Comparison of ENCODE assay signal across 8 mouse cellular contexts in genomic region chr12:80389448-80389847, GRCm38 (mm10). TPM values are rescaled to one million over a fixed set of nuclear protein-coding genes. Genes with fewer than 3 reads are reported as not detected.
DNase-seq lines count a peak whose midpoint lies in the region; ATAC-seq and TF ChIP-seq lines count a peak whose summit lies in the region.

No protein-coding gene starts in this region.

- POLR2A ChIA-PET in Patski (lab: Charles Lee), result interaction anchor here (1.1 kb wide), 1 partner anchor 231 kb away, joined by 5 read pairs; no protein-coding TSS in a partner anchor

- no peak overlapping the region for H3K4me3 ChIP-seq in intestine, embryonic 15.5 days (replicated peaks)
- H3K4me3 ChIP-seq in intestine, embryonic 16.5 days (ENCODE audit: low read length), result no peak overlapping the region
- H3K4me3 ChIP-seq in CH12.LX (replicated peaks in 1 of 3; ENCODE audit: low read depth in 2 of 3, low read length in 2 of 3, poor library complexity in 1 of 3), result no peak overlapping the region
- H3K4me3 ChIP-seq in midbrain, embryonic 13.5 days (replicated peaks), result no peak overlapping the region

- H3K27me3 ChIP-seq in intestine, embryonic 15.5 days (replicated peaks), result no peaks in the 10 kb centered on the region
- no peaks in the 10 kb centered on the region for H3K27me3 ChIP-seq in intestine, embryonic 16.5 days (replicated peaks; ENCODE audit: control insufficient read depth, insufficient read depth, low read length)
- H3K27me3 ChIP-seq in CH12.LX (replicated peaks), result no peaks in the 10 kb centered on the region
- H3K27me3 ChIP-seq in Patski, result no peaks in the 10 kb centered on the region
- no peaks in the 10 kb centered on the region for H3K27me3 ChIP-seq in midbrain, embryonic 13.5 days

- no peaks in the 10 kb centered on the region for H3K79me2 ChIP-seq in CH12.LX (replicated peaks; ENCODE audit: control insufficient read depth, extremely low read depth, insufficient read depth, poor library complexity, severe bottlenecking)

- dilution Hi-C loops in CH12.LX (cut with MboI; ENCODE audit: extremely low pct_ligation_motif_present, extremely low pct_unique_long_range_greater_than_20kb, low sequenced_read_pairs), result no loop called here

- no peak overlapping the region for H3K9ac ChIP-seq in intestine, embryonic 15.5 days
- H3K9ac ChIP-seq in intestine, embryonic 16.5 days (ENCODE audit: low read depth, low read length), result no peak overlapping the region
- H3K9ac ChIP-seq in CH12.LX (ENCODE audit: insufficient read depth, low read depth), result no peak overlapping the region
- no peak overlapping the region for H3K9ac ChIP-seq in midbrain, embryonic 13.5 days (replicated peaks)

- CTCF ChIA-PET in Patski (lab: Charles Lee), result interaction anchor here (1.1 to 1.5 kb wide), 3 partner anchors 11 to 220 kb away, joined by 3 read pairs; no protein-coding TSS in a partner anchor

- no peak for TF ChIP-seq POLR2A in CH12.LX (IDR thresholded peaks at IDR 0.05; ENCODE audit: low read depth, low read length)

- in situ Hi-C loops in CH12.LX (cut with MboI; ENCODE audit: low pct_ligation_motif_present, low pct_unique_long_range_greater_than_20kb, low sequenced_read_pairs), result no loop called here
- in situ Hi-C loops in Patski (cut with MboI; ENCODE audit: low pct_unique_long_range_greater_than_20kb), result loop anchor here (25.0 kb wide), 2 partner anchors 777 to 1052 kb away; no protein-coding TSS in a partner anchor

- no peaks in the 10 kb centered on the region for H3K4me1 ChIP-seq in intestine, embryonic 15.5 days (replicated peaks)
- H3K4me1 ChIP-seq in intestine, embryonic 16.5 days (ENCODE audit: control insufficient read depth, insufficient read depth, low read length), result no peaks in the 10 kb centered on the region
- H3K4me1 ChIP-seq in CH12.LX (ENCODE audit: control insufficient read depth in 1 of 2, insufficient read depth in 2 of 2), result peaks cover 0 to 26% of the 10 kb centered on the region in 2 experiments; a peak in 2 of 4 replicates
- H3K4me1 ChIP-seq in midbrain, embryonic 13.5 days (replicated peaks), result no peaks in the 10 kb centered on the region

- DNase-seq in CH12.LX (ENCODE audit: extremely low read depth) (peak; percentile 42), Patski (ENCODE audit: low read depth, low spot score) (no peak)
- peak; percentile 58 for DNase-seq in lung, postnatal 10 days
- DNase-seq in spleen, postnatal 10 days (ENCODE audit: low spot score in 2 of 2), result no peak

- WGBS in intestine, embryonic 15.5 days, result 48% methylated on average over 3 of the region's 3 CpGs
- 55% methylated on average over 3 of the region's 3 CpGs for WGBS in intestine, embryonic 16.5 days
- 63% methylated on average over 3 of the region's 3 CpGs for WGBS in midbrain, embryonic 13.5 days

- no peak overlapping the region for H3K27ac ChIP-seq in intestine, embryonic 15.5 days
- H3K27ac ChIP-seq in intestine, embryonic 16.5 days (ENCODE audit: low read length), result no peak overlapping the region
- H3K27ac ChIP-seq in CH12.LX (ENCODE audit: insufficient read depth, low read depth), result no peak overlapping the region
- H3K27ac ChIP-seq in midbrain, embryonic 13.5 days, result no peak overlapping the region

- H3K9me3 ChIP-seq in intestine, embryonic 15.5 days, result no peaks in the 10 kb centered on the region
- no peaks in the 10 kb centered on the region for H3K9me3 ChIP-seq in intestine, embryonic 16.5 days (ENCODE audit: control insufficient read depth, low read length)
- no peaks in the 10 kb centered on the region for H3K9me3 ChIP-seq in CH12.LX (replicated peaks; ENCODE audit: low read length)
- no peaks in the 10 kb centered on the region for H3K9me3 ChIP-seq in midbrain, embryonic 13.5 days

- ATAC-seq in intestine, embryonic 15.5 days, result 0 out of 2 replicates have a peak, but pooled peaks have one; percentile 23
- no peak for ATAC-seq in intestine, embryonic 16.5 days
- no peak for ATAC-seq in Patski
- no peak for ATAC-seq in activated CD4-positive, CD25-positive, alpha-beta regulatory T cell, adult 4 months
- no peak for ATAC-seq in midbrain, embryonic 13.5 days

- TF ChIP-seq EP300 in CH12.LX (IDR thresholded peaks at IDR 0.05; ENCODE audit: low read length), result no peak

- TF ChIP-seq CTCF in CH12.LX (conservative IDR thresholded peaks at IDR 0.05 in 1 of 2, IDR thresholded peaks at IDR 0.05 in 1 of 2; ENCODE audit: low read depth in 2 of 2, low read length in 2 of 2) (peak in 1 of 2 experiments; percentile 78; a peak in 3 of 4 replicates), Patski (IDR thresholded peaks at IDR 0.05) (peak; percentile 65)

- H3K4me2 ChIP-seq in intestine, embryonic 15.5 days (replicated peaks), result no peak overlapping the region
- no peak overlapping the region for H3K4me2 ChIP-seq in intestine, embryonic 16.5 days (ENCODE audit: low read depth, low read length)
- H3K4me2 ChIP-seq in CH12.LX (ENCODE audit: insufficient read depth, low read depth, poor library complexity, severe bottlenecking), result no peak overlapping the region
- no peak overlapping the region for H3K4me2 ChIP-seq in midbrain, embryonic 13.5 days (replicated peaks)

- TF ChIP-seq RAD21 in CH12.LX (IDR thresholded peaks at IDR 0.05; ENCODE audit: low read depth, low read length), result peak; percentile 82

- H3K36me3 ChIP-seq in intestine, embryonic 15.5 days, result no peaks in the 10 kb centered on the region
- H3K36me3 ChIP-seq in intestine, embryonic 16.5 days (ENCODE audit: control insufficient read depth, insufficient read depth, low read length), result no peaks in the 10 kb centered on the region
- peaks cover 20 to 65% of the 10 kb centered on the region in 2 experiments for H3K36me3 ChIP-seq in CH12.LX (replicated peaks in 1 of 2; ENCODE audit: control insufficient read depth in 1 of 2, insufficient read depth in 1 of 2, low read length in 1 of 2)
- H3K36me3 ChIP-seq in midbrain, embryonic 13.5 days, result peaks cover 38% of the 10 kb centered on the region

TF ChIP-seq in CH12.LX, 34 proteins besides CTCF, POLR2A, EP300 and RAD21:
- TF ChIP-seq KAT2A (IDR thresholded peaks at IDR 0.05; ENCODE audit: insufficient replicate concordance, low read length), result no peak
- no peak for TF ChIP-seq USF1 (IDR thresholded peaks at IDR 0.05; ENCODE audit: low read depth, low read length)
- TF ChIP-seq E2F4 (IDR thresholded peaks at IDR 0.05; ENCODE audit: insufficient replicate concordance, low read depth, low read length), result no peak
- TF ChIP-seq MYC (IDR thresholded peaks at IDR 0.05; ENCODE audit: low read depth, low read length), result no peak
- TF ChIP-seq JUND (conservative IDR thresholded peaks at IDR 0.05; ENCODE audit: low read depth, low read length), result no peak
- TF ChIP-seq SMC3 (IDR thresholded peaks at IDR 0.05; ENCODE audit: low read depth, low read length), result peak; percentile 71

RNA-seq across cellular contexts. Expression of gene Dcaf5, which starts 47.0 kb away (rescaled TPM):
- 8.8 and 10.4 TPM in 2 replicates for polyA plus RNA-seq in intestine, embryonic 15.5 days (2015; fragmentation: Nextera tagmentation; extraction: Ambion mirVana)
- polyA plus RNA-seq in intestine, embryonic 16.5 days (2015; fragmentation: Nextera tagmentation; extraction: Ambion mirVana), result 7.9 and 9.3 TPM in 2 replicates
- total RNA-seq in CH12.LX (2012; rRNA removed) (11.0 and 13.0 TPM in 2 replicates), CH12.LX (2014; rRNA removed) (8.2 and 9.2 TPM in 2 replicates)
- polyA plus RNA-seq in CH12.LX (2012; ENCODE audit: insufficient read length, low read depth) (13.2 and 15.2 TPM in 2 replicates), Patski (2021) (33.2 TPM)
- polyA plus RNA-seq in activated CD4-positive, CD25-positive, alpha-beta regulatory T cell, adult 4 months (2017; shearing (Covaris generic)), result 10 to 100 TPM; 14.9 to 19.0 TPM
- 25.8 and 28.2 TPM in 2 replicates for polyA plus RNA-seq in midbrain, embryonic 13.5 days (2015; fragmentation: Nextera tagmentation; extraction: Ambion mirVana)

Comparison
In these comparisons a context has a peak if more than half of its experiments do, and no peak if none do; other contexts are left out.
1. DNase-seq: peak in CH12.LX (single experiment) and lung, postnatal 10 days (single experiment); none in Patski (single experiment) and spleen, postnatal 10 days (0 of 2).